Mouse (Mus musculus): ENCODE results near the gene Ctsl.

Ctsl gene

GRCm38 (mm10) chr13:64311266-64311665 is 59.4 kb downstream of the Ctsl start:
- DNase-seq, result no peak

DNA sequence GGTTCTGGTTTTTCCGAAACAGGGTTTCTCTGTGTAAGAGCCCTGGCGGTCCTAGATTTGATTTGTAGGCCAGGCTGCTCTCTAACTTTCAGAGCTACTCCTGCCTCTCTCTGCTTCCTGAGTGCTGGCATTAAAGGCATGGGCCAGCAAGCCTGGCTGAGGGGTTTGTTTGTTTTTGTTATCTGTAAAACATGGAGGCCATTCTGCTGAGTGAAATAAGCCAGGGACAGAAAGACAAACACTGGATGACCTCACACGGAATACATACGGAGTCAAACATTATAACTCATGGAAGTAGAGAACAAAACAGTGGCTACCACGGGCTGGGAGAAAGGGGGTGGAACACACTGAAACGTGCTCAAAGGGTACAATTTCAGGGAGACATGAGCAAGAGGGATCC is 60.1 kb downstream of the Ctsl start:
- no peak for DNase-seq

- no peak for DNase-seq
Measured at GRCm38 (mm10) chr13:64309842-64310241, 60.8 kb downstream of the Ctsl start.

All from kidney, adult 9 months (tissue).